Mouse (Mus musculus): ENCODE results near the gene Popdc2. TPM values are rescaled to one million over a fixed set of nuclear protein-coding genes. Genes with fewer than 3 reads are reported as not detected.

Popdc2 gene
- total RNA-seq, 2 experiments from 2014 or later = 675 to 721 TPM

DNA sequence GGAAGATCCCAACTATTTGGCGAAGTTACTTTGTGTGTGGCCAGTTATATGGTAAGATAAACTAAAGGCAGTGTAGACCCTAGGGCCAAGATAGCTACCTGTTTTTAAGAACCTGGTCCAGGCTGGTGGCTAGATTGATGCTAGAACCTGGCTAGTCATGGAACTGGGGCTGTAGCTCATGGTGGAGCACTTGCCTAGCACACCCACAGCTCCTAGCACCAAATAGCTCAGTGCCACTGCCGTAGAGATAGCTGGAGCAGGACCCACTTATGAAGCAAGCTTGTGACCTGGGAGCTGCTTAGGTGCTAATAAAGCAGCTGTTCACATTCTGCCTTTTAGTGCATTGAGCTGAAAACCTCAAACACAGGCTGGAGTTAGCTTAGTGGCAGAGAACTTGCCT is 8.4 kb upstream of the Popdc2 start:
- DNase-seq = peak in 1 of 2 experiments; percentile 36
- intact Hi-C loops (cut with DNase I) = no loop called here

DNA sequence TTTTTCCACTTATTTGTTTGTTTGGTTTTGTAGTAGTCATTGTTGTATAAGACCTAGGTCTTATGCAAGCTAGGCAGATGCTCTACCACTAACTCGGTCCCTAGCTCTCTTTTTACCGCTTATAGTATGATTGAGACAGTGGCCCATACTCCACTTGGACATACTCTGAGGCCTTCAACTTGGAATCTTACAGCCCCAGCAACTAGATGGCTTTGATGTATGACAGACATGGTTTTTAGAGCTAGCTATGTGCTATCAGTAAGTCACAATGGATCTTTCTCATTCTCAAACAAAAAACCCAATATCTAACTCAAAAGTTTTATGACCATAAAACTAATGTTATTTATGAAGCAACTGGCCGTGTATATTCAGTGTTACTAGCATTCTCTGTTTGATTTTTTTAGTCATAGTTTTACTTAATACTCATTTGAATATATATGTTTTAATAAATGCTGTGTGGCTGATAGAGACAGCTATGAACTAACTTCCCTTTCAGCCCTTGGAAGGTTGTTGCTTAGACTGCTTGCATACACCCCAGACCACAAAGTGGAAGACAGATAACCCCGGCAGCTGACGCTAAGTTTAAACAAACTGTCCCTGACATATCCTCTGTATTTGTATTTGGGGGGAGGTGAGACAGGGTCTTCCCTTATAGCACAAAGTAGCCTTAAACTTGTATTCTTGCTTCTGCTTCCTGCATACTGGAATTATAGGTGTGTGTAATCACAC is 7.7 kb upstream of the Popdc2 start:
- intact Hi-C loops (cut with DNase I) = no loop called here
- DNase-seq = no peak

- intact Hi-C loops (cut with DNase I) = no loop called here
- no peak for DNase-seq
Measured at GRCm38 (mm10) chr16:38358256-38358812, 3.7 kb upstream of the Popdc2 start.

GRCm38 (mm10) chr16:38359241-38359640 is 2.8 kb upstream of the Popdc2 start:
- intact Hi-C loops (cut with DNase I) = no loop called here

GRCm38 (mm10) chr16:38359857-38360256 is 2.2 kb upstream of the Popdc2 start:
- DNase-seq = no peak
- intact Hi-C loops (cut with DNase I) = no loop called here

More at GRCm38 (mm10) chr16:38359241-38359640, 2.8 kb upstream of the Popdc2 start:
- DNase-seq = peak in 1 of 2 experiments; percentile 7

- no peak for DNase-seq
- intact Hi-C loops (cut with DNase I) = no loop called here
Measured at GRCm38 (mm10) chr16:38360317-38360716, 1.7 kb upstream of the Popdc2 start.

- DNase-seq = no peak
- intact Hi-C loops (cut with DNase I) = no loop called here
Measured at GRCm38 (mm10) chr16:38362493-38363255, 665 bp downstream of the Popdc2 start.

DNA sequence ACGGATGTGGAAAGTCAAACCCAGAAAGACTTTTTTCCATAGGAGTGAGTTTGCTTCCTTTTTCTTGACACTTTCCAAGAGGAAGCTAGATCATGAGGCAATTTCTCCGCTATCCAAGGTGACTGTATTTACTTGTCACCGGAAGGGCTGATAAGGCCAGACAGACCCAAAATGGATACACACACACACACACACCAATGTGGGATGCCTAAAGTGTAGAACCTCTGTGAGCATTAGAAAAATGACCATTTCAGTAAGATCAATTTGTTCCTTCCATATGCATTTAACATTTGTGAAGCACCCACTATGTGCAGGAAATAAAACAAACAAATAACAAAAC is 1.2 kb downstream of the Popdc2 start:
- no peak for DNase-seq
- intact Hi-C loops (cut with DNase I) = no loop called here

GRCm38 (mm10) chr16:38363657-38364056 is 1.6 kb downstream of the Popdc2 start:
- DNase-seq = no peak
- intact Hi-C loops (cut with DNase I) = no loop called here

- intact Hi-C loops (cut with DNase I) = no loop called here
- no peak for DNase-seq
Measured at GRCm38 (mm10) chr16:38365390-38365789, 3.4 kb downstream of the Popdc2 start.

- intact Hi-C loops (cut with DNase I) = no loop called here
- DNase-seq = no peak
Measured at GRCm38 (mm10) chr16:38366231-38366630, 4.2 kb downstream of the Popdc2 start.

GRCm38 (mm10) chr16:38368336-38368735 is 6.3 kb downstream of the Popdc2 start:
- peak; percentile 72 for DNase-seq
- intact Hi-C loops (cut with DNase I) = no loop called here

GRCm38 (mm10) chr16:38369000-38369399 is 7.0 kb downstream of the Popdc2 start:
- no peak for DNase-seq
- intact Hi-C loops (cut with DNase I) = no loop called here

GRCm38 (mm10) chr16:38369431-38369830 is 7.4 kb downstream of the Popdc2 start:
- no peak for DNase-seq
- intact Hi-C loops (cut with DNase I) = no loop called here

DNA sequence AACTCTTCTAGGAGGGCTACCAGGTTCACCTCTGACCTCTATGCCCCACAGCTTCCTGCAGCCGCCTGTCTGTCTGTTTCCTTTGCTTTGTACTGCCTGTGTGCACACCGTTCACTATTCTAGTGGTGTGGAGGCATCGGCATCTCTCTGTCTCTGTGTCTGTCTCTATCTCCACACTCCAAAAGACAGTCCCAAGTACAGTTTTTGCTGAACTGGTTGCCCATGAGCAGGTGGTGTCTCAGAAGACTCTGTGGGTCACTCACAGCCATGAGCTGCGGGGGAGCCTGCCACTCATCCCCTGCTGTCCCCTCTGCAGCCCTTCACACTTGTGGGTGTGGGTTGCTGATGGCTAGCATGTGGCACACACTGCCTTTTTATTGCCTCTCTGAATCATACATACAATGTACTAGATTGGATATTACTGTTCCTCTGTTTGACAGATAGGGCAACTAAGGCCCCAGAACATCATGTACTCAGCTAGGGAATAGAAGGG is 8.0 kb downstream of the Popdc2 start:
- intact Hi-C loops (cut with DNase I) = no loop called here
- no peak for DNase-seq

DNA sequence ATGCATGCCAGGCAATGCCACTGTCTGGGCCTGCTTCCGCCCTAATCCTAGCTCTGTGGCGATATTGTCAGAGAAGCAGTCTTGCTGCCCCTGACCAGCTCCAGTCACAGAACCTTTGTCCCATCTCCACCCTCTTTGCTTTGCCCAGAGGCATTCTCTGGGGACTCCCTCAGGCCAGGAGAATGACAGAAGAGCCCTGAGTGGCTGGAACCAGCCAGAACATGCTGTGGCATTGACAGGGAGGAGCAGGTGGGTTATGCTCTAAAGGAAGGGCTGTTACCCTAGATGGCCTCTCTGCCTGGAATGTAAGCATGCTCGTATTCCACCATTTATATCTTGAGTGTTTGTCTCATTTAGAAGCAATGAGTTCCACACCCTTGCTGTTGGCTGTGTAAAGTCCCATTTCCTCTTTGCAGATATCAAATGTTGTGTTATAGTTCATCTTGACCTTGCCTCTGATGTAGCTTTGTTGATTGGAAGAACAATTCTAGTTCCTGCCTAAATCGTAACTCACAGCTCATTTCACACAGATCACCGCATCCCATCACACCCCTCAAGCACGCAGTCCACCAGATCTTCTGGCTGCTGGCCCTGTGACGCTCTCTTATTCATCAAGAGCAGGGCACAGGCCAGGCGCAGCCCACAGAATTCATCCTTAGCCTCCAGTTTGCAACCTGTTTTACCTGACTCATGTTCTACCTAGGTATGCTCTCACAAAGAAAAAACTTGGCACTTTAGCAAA is 8.8 kb downstream of the Popdc2 start:
- DNase-seq = peak; percentile 61 to 64
- intact Hi-C loops (cut with DNase I) = no loop called here

GRCm38 (mm10) chr16:38371705-38372296 is 9.8 kb downstream of the Popdc2 start:
- no peak for DNase-seq
- intact Hi-C loops (cut with DNase I) = no loop called here

- intact Hi-C loops (cut with DNase I) = no loop called here
Measured at GRCm38 (mm10) chr16:38372876-38373275, 10.9 kb downstream of the Popdc2 start.

GRCm38 (mm10) chr16:38373439-38373838 is 11.4 kb downstream of the Popdc2 start:
- intact Hi-C loops (cut with DNase I) = no loop called here
- DNase-seq = peak in 1 of 2 experiments; percentile 57

More at GRCm38 (mm10) chr16:38372876-38373275, 10.9 kb downstream of the Popdc2 start:
- no peak for DNase-seq

- intact Hi-C loops (cut with DNase I) = no loop called here
Measured at GRCm38 (mm10) chr16:38373941-38374340, 11.9 kb downstream of the Popdc2 start.

More at GRCm38 (mm10) chr16:38373941-38374340, 11.9 kb downstream of the Popdc2 start:
- DNase-seq = no peak
